Mouse (Mus musculus) monocyte, adult 5-6 weeks (primary cell): ENCODE data around the gene Narf. TPM values are rescaled to one million over a fixed set of nuclear protein-coding genes. Genes with fewer than 3 reads are reported as not detected.

Experiments used
- ATAC-seq: fragments of 153-309, 156-312 bp; replicated peaks from 2 replicates; pipeline ENCODE4 v1.8.0; 2017; ENCODE audit warnings: mild to moderate bottlenecking; ENCODE audit not compliant: low TSS enrichment, insufficient number of reproducible peaks, severe bottlenecking, poor library complexity, low FRiP score
- total RNA-seq: library from RNA; stranded (forward); fragments of 200-1000, 200-491, 200-594 nt; gene quantifications from 3 replicates; pipeline ENCODE4 v1.2.3, GENCODE M21; 2017

The Narf gene
- 22.3 to 24.0 TPM (median 22.5 TPM) in 3 replicates for total RNA-seq

DNA sequence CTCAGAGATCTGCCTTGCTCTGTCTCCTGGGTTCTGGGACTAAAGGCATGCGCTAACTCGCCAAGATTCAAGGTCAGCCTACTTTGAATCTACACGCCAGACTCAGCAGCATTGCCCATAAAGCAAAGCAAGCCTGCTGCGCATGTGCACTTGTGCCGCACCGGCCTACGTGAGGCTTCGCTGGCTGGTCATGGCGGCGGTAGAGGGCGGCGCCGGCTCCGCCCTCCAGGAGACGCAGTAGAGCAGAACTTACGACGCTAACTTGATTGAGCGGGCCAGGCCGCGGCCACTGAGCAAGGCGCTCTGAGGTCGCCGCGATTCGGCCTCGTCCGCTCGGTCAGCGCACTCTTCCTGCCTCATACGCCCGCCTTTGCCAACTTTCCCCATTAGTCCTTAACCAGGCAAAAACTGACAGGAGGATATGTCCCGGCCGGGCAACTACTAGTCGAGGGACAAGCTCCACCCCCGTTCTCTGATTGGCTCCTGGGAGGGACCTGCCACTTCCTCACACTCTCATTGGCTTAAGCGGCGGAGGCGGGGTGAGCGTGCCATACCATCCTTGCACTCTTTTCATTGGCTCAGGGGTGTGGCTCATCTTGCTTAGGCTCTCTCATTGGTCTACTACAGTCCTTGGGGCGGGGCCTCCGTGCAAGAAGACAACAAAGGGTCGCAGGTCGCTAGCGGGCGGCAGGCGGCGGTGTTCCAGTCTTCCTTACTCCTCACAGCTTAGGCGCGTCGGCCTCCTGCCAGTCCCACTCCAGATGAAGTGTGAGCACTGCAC lies at the start of gene Narf:
Gene Narf, plus strand, starts transcription at position 690 of the 781 bp plus-strand sequence.
- ATAC-seq: peak; percentile 98

DNA sequence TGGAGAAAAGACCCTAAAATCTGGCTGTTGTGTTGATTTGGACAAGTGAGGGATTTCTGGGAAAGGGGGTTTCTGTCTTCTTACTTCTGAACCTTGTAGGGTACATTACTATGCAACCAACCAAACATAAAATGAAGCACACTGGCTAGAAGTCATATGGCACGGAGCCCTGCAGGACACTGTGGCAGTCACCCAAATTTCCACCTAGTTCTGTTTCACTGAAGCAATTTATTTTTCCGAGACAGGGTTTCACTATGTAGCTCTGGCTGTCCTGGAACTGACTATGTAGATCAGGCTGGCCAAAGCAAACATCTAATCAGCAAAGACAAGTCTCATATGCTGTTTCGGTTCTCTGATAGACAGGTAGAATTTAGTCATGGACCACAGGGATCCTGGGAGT lies 47.4 kb upstream of the Narf start:
- ATAC-seq: no peak

- no peak for ATAC-seq
These were observed 44.3 kb upstream of the Narf start for GRCm38 (mm10) chr11:121192742-121193141.

- ATAC-seq: no peak
These were observed 43.6 kb upstream of the Narf start for GRCm38 (mm10) chr11:121193415-121193814.

DNA sequence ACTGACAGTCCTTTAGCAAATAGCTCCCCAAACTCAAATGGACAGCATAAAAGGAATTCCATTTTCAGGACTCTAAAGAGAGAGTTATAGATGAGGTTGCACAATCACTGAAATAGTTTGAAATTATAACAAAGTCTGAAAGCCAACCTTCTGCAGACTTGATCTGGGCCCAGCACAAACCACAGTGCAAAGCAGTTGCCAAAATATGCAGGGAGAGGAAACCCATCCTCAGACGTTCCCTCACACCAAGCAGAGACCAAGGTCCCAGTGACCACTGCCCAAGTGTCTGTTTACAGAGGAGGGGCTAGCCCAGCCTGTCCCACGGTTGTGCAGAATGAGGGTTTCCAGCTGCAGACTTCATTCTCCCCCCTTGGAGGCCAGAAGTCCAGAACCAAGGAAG lies 38.4 kb upstream of the Narf start:
- ATAC-seq: no peak

DNA sequence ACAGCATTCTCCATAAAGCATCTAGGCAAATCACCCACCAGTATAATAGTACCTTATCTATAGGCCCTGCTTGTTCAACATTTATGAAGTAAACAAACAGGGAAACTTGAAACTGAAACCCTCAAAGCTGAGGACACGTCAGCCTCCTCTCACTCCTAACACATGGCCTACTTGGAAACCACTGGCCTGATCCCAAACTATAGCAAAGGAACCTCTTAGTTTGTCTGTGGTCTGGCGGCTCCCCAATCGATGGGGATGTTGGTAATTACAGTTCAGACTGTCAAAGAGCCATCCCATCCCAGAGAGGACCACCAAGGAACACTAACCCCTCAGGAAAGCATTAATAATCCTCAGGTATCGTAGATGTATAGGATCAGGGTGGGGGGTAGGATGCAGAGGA lies 37.2 kb upstream of the Narf start:
- no peak for ATAC-seq

GRCm38 (mm10) chr11:121200781-121201180 lies 36.3 kb upstream of the Narf start:
- ATAC-seq: no peak

DNA sequence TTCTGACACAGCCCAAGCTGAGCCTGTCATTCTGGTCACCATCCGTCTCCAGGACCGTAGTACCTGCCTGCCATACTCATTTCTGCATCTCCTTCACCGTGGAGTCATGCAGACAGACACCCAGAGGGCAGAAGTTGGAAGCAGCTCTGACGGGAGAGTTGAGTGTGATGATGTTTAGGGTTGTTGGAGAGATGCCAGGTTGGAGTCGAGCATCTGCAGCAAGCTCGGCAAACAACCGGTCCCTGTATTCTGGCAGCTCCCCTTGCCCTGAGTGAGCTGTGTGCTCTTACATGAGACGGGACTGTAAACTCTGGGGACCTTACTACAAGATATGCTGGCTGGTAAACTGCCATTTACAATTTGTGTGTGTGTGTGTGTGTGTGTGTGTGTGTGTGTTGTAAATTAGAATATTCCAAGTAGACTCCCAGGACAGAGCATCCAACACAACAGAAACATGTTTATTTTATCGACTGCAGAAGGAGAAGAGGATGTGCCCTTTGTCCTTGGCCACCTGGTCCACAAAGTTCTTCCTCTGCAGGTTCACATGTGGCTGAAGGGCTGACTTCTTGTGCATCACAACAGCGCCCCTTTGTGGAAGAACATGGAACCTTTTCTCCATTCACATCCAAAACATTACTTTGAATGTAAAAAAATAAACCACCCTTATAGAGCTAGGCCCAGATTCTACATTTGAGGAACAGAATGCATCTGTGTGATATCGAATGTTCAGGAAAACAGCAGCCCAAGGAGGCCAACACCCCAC lies 35.4 kb upstream of the Narf start:
- ATAC-seq: no peak

GRCm38 (mm10) chr11:121203859-121204160 lies 33.2 kb upstream of the Narf start:
- no peak for ATAC-seq

DNA sequence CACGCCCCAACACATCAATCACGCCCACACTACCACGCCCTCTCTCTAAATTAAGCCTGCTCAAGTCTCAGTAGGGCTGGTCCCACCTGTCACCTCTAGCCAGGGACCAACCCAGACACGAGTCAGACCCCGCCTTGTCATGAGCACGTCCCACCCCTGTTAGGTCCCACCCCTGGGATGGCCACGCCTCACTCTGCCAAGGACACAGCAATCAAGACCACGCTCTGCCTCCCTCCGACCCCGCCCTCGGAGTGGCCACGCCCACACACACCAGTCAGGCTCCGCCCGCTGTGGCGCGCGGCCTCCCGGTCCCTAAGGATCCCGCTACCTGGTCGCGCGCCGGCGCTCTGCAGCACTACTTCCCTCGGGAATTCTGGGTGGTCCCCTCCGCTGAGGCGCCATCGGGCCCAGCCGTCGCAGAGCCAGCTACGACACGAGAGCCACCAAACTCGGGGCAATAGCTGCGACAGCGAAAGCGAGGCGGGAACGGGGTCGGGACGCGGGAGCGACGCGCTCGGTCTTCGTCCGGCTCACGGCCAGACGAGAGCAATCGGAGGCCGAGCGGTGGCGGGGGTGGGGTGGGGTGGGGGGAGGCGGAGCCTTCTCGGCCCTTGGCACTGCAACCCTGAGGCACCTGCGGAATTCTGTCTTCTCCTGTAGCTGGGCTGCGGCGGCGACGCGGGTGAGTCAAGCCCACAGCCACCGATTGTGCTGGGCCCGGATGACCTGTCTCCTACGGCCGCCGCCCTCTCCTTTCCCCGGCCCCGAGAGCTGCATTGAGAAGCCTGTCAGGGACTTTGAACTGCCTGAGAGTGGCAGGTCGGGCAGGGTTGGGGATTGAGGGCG lies 32.7 kb upstream of the Narf start, which contains the start of the genes Hexdc and Ogfod3:
Gene Hexdc, plus strand, starts transcription at position 273 of the 846 bp plus-strand sequence.
Gene Ogfod3, minus strand, starts transcription at position 551 of the 846 bp plus-strand sequence.
- ATAC-seq: peak; percentile 88

DNA sequence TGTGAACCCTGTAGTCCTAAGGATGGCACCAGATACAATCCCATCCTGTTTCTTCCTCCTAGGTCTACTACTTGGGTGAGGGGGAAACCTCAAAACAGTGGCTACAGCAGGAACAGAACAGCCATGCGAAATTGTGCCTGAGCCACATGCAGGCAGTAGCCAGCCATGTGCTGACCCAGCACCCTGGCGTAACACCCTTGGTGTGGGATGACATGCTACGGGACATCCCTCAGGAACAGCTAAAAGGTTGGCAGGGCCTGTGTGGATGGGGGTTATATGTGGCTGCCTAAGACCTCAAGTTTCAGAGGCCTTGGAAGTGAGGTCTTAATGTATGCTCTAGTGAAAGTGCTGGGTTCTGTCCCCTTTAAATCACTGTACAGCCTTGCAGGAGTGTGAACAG lies 20.2 kb upstream of the Narf start:
- ATAC-seq: no peak

- no peak for ATAC-seq
These were observed 17.3 kb upstream of the Narf start for GRCm38 (mm10) chr11:121219776-121220175.

DNA sequence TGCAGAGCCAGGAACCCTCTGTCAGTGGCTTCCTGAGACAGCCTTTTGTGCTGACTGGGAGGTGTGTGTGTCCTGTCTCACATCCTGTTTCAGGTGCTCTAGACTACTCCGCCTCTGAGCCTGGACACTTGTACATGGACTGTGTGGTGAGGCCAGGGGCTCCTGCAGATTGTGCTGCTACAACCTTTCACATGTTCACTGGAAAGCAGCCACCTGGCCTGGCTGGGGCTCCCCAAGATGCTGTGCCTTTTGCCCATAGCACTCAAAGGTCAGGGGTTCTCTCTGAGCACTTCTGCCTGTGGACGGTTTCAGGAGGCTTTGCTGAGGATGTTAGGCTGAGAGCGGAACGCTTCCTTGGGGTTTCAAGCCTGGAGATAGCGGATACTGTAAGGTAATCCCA lies 16.3 kb upstream of the Narf start:
- ATAC-seq: no peak

GRCm38 (mm10) chr11:121221321-121222010 lies 15.6 kb upstream of the Narf start:
- no peak for ATAC-seq

- peak; percentile 67 for ATAC-seq
These were observed 8.7 kb upstream of the Narf start for GRCm38 (mm10) chr11:121228129-121229017.

DNA sequence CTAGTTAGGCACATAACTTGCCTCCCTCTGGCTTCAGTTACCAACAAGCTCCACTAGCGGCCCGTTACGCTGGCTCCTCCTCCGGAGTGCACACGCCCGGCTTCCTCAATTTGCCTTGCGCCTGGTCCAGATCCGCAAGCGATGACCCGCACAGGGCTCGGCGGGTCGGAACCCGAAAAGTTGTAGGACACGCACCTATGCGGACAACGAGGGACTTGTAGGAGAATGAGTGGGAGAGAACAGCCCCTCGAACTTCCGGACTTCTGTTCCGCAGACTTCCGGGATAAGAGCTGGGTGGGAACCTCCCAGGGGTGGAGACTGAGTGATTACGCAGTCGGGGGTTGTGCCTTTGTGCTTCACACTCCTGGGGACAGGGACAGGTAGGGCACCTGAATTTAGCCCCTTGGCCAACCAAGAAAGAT lies 8.0 kb upstream of the Narf start, which contains the start of gene Cybc1:
Gene Cybc1, minus strand, starts transcription at position 305 of the 422 bp plus-strand sequence.
- ATAC-seq: peak; percentile 84

DNA sequence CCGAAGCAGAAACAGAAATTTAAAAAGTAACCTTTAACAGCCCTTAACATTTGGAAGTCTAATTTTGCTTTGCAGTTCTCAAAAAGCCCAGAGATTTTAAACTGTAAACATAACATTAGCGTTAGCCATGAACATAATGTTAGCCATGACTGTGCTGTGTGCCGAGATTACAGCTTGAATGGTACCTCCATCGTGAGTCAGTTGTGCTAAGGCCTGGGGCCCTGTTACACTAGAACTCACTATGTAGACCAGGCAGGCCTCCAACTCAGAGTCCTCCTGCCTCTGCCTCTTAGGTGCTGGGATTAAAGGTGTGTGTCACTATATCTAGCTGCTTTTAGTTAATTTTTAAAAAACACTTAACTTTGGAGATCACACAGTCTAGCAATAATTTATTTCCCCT lies 5.9 kb upstream of the Narf start:
- ATAC-seq: no peak
